Mouse (Mus musculus): ENCODE measurements around the gene Golga1.
A peak's percentile ranks its signal among the peaks of the same experiment; 100 is the strongest.

Gene Golga1

GRCm38 (mm10) chr2:39008350-39008851 lies 56.9 kb downstream of the Golga1 start:
- ATAC-seq (ENCODE audit: insufficient number of reproducible peaks, low FRiP score, low TSS enrichment), result peak; percentile 28

GRCm38 (mm10) chr2:39007865-39008264 lies 57.5 kb downstream of the Golga1 start:
- ATAC-seq (ENCODE audit: insufficient number of reproducible peaks, low FRiP score, low TSS enrichment), result peak; percentile 75

- no peak for ATAC-seq (ENCODE audit: insufficient number of reproducible peaks, low FRiP score, low TSS enrichment)
Measured at GRCm38 (mm10) chr2:39006149-39006730, 59.1 kb downstream of the Golga1 start.

DNA sequence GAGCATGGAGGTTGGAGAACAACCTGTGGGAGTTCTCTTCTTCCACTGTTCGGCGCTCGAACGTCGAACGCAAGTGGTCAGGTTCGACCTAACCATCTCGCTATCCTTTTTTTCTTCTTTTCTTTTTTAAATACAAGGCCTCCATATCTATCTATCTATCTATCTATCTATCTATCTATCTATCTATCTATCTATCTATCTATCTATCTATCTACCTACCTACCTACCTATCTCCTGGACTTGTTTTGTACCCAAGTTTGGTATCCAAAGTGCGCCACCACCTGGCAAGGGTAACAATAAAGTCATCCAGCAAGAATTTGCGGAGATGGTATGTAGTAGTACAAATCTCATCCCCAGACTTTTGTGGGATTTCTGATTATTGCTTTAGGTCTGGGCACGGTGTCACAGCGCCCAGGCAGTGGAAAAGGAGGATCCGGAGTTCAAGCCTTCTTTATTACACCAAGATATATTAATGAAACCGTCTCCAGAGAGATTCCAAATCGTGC lies 59.7 kb downstream of the Golga1 start, which contains the start of gene Rpl35:
Rpl35 (minus strand) TSS at position 51 of the 506 bp plus-strand sequence.
- no peak for ATAC-seq (ENCODE audit: insufficient number of reproducible peaks, low FRiP score, low TSS enrichment)

DNA sequence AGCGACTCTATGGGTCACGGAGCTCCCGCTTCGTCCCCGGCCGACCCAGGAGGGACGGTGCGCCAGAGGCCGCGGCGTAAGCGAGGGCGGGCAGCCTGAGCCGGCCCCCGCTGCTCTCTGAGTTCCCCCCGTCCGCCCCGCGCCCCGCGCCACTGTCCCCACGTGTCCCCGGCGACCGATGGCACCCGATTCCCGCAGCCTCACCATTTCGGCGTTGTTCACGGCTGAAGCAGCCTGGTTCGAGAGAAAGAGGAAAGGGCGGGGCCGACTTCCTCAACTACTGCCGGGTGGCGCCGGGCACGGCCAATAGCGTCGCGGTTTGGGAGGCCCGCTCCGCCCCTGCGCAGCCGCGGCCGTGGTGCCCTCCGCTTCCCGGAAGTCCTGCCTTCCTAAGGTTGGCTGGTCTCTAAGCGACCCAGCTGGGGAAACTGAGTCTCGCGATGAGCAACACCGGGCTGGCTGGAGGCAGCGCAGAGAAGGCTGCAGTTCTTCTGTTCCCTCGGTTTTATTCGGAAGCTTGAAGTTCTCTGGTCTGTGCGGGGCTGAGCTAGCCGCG lies 60.4 kb downstream of the Golga1 start, which contains the start of gene Arpc5l:
Arpc5l (plus strand) TSS at position 469 of the 556 bp plus-strand sequence.
- ATAC-seq (ENCODE audit: insufficient number of reproducible peaks, low FRiP score, low TSS enrichment), result peak; percentile 86

- ATAC-seq (ENCODE audit: insufficient number of reproducible peaks, low FRiP score, low TSS enrichment), result no peak
Measured at GRCm38 (mm10) chr2:39004372-39004771, 61.0 kb downstream of the Golga1 start.

DNA sequence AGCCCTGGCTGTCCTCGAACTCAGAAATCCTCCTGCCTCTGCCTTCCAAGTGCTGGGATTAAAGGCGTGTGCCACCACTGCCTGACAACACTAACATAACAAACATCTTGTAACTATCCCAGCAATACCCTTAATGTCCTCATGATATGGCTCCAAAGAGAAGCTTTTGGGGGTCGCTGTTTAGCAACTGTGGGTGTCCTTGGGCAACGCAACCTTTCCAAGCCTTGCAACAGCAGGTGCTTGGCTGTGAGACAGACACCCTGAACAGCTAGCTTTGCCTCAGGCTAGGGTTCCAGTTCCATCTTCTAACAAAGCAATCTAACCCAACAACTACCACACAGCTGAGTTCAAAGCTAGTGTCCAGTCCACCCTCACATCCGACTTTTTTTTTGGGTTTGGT lies 61.8 kb downstream of the Golga1 start:
- no peak for ATAC-seq (ENCODE audit: insufficient number of reproducible peaks, low FRiP score, low TSS enrichment)

DNA sequence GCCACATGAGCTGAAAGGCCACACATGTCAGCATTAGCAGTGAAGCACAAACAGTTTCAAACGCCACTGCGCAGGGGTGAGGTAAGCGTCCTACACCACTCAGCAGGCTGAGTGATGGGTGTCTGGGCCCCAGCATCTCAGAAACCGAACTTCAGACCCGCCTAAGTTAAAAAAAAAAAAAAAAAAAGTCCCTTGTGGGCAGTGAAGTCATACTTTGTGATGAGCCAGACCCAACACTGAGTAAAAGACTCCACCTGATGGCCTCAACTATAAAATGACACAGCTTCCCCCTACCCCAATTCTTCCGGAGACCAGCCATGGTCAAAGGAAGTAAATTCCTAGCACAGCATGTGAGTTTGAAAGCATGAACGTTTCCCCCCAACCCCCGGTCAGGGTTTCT lies 62.2 kb downstream of the Golga1 start:
- no peak for ATAC-seq (ENCODE audit: insufficient number of reproducible peaks, low FRiP score, low TSS enrichment)

DNA sequence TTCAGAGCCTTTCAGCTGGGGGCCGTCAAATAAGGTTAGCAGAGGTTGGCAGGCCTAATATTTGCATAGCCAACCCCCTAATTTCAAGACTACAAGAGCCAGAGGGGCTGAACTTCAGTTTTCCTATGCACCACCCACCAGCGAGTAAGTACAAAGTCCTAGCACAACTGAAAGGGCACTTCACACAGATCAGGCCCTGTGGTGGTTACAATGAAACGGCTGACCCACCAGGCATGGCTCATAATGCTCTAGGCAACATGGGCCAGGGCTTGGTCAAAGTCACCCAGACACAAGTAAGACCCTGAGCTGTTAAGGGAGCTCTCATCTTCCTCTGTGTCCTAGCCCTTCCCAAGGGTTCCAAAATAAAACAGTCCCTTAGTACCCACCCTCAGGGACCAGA lies 63.5 kb downstream of the Golga1 start:
- ATAC-seq (ENCODE audit: insufficient number of reproducible peaks, low FRiP score, low TSS enrichment), result no peak

- no peak for ATAC-seq (ENCODE audit: insufficient number of reproducible peaks, low FRiP score, low TSS enrichment)
Measured at GRCm38 (mm10) chr2:39000587-39000919, 64.8 kb downstream of the Golga1 start.

GRCm38 (mm10) chr2:38999910-39000586 lies 65.3 kb downstream of the Golga1 start:
- no peak for ATAC-seq (ENCODE audit: insufficient number of reproducible peaks, low FRiP score, low TSS enrichment)

DNA sequence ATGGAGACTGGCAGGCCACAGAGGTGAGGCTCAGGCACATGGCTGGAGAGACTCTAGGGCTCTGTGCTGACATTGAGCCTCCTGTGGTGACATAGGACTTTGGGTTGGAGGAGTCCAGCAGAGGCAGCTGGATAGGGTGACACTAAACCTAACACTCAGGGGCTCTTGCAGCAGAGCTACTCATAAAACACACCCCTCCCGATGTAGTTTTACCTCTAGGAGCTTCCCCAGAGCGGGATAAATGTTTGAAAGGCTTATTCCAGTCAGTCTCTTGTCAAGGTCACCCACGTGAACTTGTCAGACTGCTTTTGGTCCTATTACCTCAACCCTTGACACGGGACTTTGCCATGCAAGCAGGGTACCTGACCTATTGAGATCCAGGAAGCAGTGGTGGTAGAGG lies 66.0 kb downstream of the Golga1 start:
- ATAC-seq (ENCODE audit: insufficient number of reproducible peaks, low FRiP score, low TSS enrichment), result no peak

DNA sequence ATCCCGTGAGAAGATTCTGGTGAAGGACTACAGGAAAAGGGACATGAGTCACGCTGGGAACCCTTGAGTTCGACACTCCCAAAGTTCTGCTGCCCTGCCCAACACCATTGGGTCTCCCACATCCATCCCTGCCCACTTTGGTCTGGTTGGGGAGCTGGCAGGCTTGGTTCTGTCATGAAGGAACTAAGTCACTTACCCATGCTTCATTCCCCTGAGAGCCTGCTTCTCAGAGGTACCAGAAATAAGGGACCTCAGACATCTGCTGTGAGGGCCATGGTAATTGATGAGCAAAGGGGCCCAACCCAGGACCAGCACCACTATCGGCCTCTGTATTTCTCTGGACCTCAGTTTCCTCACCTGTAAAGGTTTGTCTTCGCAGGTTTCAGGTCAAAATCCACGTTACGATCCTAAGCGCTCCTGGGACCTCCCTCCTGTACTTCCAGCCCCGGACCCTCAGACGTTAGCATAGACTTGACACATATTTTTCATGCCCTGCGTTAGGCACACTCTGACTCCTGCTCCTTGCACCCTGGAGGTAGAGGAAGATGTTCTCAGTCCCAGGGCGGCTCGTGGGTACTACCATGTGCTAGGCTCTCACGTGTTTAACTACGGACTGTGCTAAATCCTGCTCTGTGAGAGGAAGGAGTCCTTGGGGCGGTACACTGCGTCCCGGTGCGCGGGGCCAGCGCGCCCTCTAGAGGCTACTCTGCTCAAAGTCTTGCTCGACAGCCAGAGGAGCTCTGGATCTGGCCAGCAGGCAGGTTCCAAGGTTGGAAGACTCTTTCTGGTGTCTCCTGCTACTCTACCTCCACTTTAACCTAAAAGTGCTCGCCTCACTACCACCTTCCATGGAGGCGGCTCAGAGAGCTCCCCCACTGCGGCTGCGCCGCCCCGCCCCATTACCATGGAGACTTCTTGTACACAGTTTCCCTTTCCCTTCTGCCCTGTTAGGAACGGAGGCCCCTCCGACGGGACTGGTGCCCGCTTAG lies 67.7 kb downstream of the Golga1 start, which contains the start of gene Wdr38:
Wdr38 (plus strand) TSS at position 91 of the 989 bp plus-strand sequence.
- ATAC-seq (ENCODE audit: insufficient number of reproducible peaks, low FRiP score, low TSS enrichment), result peak; percentile 89

- ATAC-seq (ENCODE audit: insufficient number of reproducible peaks, low FRiP score, low TSS enrichment), result no peak
Measured at GRCm38 (mm10) chr2:38992452-38992851, 72.9 kb downstream of the Golga1 start.

DNA sequence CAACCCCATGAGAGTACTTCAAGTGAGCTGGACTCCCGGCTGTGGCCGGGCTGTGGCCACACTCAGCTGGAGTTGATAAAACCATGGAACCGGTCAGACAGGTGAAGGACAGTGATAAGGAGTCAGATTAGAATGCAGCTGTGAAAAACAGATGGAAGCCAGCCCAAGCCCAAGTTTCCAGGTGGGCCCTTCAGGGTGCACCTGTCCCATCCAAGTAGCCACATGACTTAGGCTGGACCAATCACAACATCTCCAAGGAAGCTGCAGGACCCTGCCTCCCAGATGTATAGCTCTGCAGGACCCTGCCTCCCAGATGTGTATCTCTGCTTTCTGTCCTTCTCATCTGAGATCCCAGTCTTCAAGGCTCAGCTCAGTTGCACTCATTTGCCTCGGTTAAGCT lies 73.3 kb downstream of the Golga1 start:
- ATAC-seq (ENCODE audit: insufficient number of reproducible peaks, low FRiP score, low TSS enrichment), result no peak

DNA sequence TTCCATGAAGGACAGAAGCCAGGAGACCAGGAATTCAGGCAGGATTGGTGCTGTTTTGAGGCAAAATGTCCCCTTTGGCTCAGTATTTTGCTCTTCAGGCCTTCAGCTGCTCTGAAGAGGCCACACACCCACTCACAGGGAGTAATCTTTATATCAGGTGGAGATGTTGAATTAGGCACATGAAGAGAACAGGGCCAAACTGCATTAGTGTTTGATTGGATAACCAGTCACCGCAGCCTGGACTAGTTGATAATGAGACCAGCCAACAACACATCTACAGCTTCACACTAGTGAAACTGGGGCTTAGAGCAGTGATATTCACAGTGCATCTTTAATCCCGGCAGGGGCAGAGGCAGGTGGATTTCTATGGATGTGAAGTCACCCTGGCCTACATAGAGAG lies 76.4 kb downstream of the Golga1 start:
- no peak for ATAC-seq (ENCODE audit: insufficient number of reproducible peaks, low FRiP score, low TSS enrichment)

GRCm38 (mm10) chr2:38987803-38988510 lies 77.4 kb downstream of the Golga1 start:
- no peak for ATAC-seq (ENCODE audit: insufficient number of reproducible peaks, low FRiP score, low TSS enrichment)

GRCm38 (mm10) chr2:38987371-38987770 lies 78.0 kb downstream of the Golga1 start:
- no peak for ATAC-seq (ENCODE audit: insufficient number of reproducible peaks, low FRiP score, low TSS enrichment)

GRCm38 (mm10) chr2:38986580-38986979 lies 78.8 kb downstream of the Golga1 start:
- ATAC-seq (ENCODE audit: insufficient number of reproducible peaks, low FRiP score, low TSS enrichment), result no peak

- no peak for ATAC-seq (ENCODE audit: insufficient number of reproducible peaks, low FRiP score, low TSS enrichment)
Measured at GRCm38 (mm10) chr2:38983456-38983855, 81.9 kb downstream of the Golga1 start.
